Mouse (Mus musculus): Measurements from ENCODE around the gene Bcr.

GRCm38 (mm10) chr10:75094338-75094737, 33.9 kb downstream of the Bcr start:
- TF ChIP-seq CTCF (IDR thresholded peaks at IDR 0.05; ENCODE audit: low read depth) (no peak), EP300 (optimal IDR thresholded peaks at IDR 0.05) (no peak)

All from stomach, postnatal 0 days (tissue).